Mouse (Mus musculus) embryonic facial prominence, embryonic 10.5 days (tissue): ENCODE results near the gene Ldlrad1. TPM values are rescaled to one million over a fixed set of nuclear protein-coding genes. Genes with fewer than 3 reads are reported as not detected.

Experiments used
- DNase-seq: peaks from one replicate; pipeline ENCODE4 v3.0.0-alpha.2; 2017; ENCODE audit warnings: low spot score
- H3K27ac ChIP-seq: fragments of 300-500 bp; sonication (generic); replicated peaks from 2 replicates; pipeline ENCODE4 v1.5.1; 2016; ENCODE audit warnings: mild to moderate bottlenecking
- H3K27me3 ChIP-seq: fragments of 300-500 bp; sonication (generic); replicated peaks from 2 replicates; pipeline ENCODE4 v1.6.1; 2016; ENCODE audit warnings: low read depth, mild to moderate bottlenecking; ENCODE audit not compliant: poor library complexity, severe bottlenecking
- H3K36me3 ChIP-seq: fragments of 300-500 bp; sonication (generic); replicated peaks from 2 replicates; pipeline ENCODE4 v1.6.1; 2016; ENCODE audit warnings: mild to moderate bottlenecking, moderate library complexity
- H3K4me1 ChIP-seq: fragments of 300-500 bp; sonication (generic); 2 replicates; pipeline ENCODE4 v1.6.1; 2016
- H3K4me3 ChIP-seq: fragments of 300-500 bp; sonication (generic); 2 replicates; pipeline ENCODE4 v1.5.1; 2016; ENCODE audit warnings: mild to moderate bottlenecking, moderate library complexity
- H3K9me3 ChIP-seq: fragments of 300-500 bp; sonication (generic); 2 replicates; pipeline ENCODE4 v1.6.1; 2016; ENCODE audit warnings: mild to moderate bottlenecking
- WGBS: fragments of 180-500 bp; shearing (Covaris S2); methylation state at CpG from one replicate; pipeline ENCODE4 v1.1.7; 2016; 5-methylcytosine and 5-hydroxymethylcytosine counted together
- polyA plus RNA-seq: library from polyadenylated mRNA; unstranded; fragments of >200 nt; fragmentation: Nextera tagmentation; extraction: Ambion mirVana; gene quantifications from 2 replicates; pipeline ENCODE4 v1.2.1, GENCODE M21; 2016

Gene Ldlrad1
- polyA plus RNA-seq: not detected in 2 replicates

DNA sequence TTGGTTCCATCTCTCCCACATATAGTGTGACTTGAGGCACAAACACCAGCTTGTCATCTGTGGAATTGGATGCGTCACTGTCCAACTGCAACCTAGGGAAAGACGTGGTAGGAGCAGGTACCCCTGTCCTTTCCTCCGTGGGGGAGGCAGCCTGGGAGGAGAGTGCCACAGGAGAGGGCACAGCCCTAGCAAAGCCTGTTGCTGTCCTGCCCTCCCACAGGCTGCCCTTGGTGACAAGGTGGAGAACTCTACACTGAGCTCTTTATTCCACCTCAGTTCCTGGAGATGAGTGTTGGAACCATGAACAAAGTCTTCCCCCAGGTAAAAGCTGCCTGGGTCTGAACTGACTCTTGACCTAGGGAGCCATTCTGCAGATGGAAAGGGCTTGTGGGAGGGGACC, at the start of gene Ldlrad1:
Gene Ldlrad1 (plus strand): TSS at position 301 of the 400 bp plus-strand sequence.
- H3K4me1 ChIP-seq: peaks cover 11% of the 10 kb centered on the region
- 86% methylated on average over 3 of the region's 3 CpGs for WGBS
- H3K36me3 ChIP-seq: peaks cover 53% of the 10 kb centered on the region
- no peak within 1 kb of the TSS for H3K4me3 ChIP-seq
- DNase-seq: no peak
- no peaks in the 10 kb centered on the region for H3K9me3 ChIP-seq
- no peaks in the 10 kb centered on the region for H3K27me3 ChIP-seq
- no peak within 1 kb of the TSS for H3K27ac ChIP-seq

DNA sequence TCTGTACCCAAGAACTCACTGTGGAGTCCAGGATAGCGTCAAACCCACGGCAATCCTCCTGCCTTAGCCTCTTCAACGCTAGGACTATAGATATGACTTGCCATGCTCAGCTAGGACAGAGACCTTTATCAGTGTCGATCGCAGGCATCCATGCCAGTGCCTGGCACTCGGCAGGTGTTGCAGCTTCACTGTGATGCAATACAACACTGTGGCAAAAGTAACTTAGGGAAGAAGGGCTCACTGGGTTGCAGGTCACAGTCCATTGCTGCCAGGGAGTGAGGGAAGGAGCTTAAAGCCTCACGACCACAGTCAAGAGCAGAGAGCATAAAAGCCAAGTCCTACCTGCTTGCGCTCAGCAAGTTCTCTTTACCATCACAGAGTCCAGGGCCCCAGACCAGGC, 48.8 kb upstream of the Ldlrad1 start:
- peaks cover 76% of the 10 kb centered on the region for H3K36me3 ChIP-seq
- WGBS: 95% methylated on average over 8 of the region's 8 CpGs
- peaks cover 4% of the 10 kb centered on the region for H3K4me1 ChIP-seq
- no peaks in the 10 kb centered on the region for H3K27me3 ChIP-seq
- no peak for DNase-seq
- H3K27ac ChIP-seq: no peak overlapping the region
- no peak overlapping the region for H3K4me3 ChIP-seq
- no peaks in the 10 kb centered on the region for H3K9me3 ChIP-seq

DNA sequence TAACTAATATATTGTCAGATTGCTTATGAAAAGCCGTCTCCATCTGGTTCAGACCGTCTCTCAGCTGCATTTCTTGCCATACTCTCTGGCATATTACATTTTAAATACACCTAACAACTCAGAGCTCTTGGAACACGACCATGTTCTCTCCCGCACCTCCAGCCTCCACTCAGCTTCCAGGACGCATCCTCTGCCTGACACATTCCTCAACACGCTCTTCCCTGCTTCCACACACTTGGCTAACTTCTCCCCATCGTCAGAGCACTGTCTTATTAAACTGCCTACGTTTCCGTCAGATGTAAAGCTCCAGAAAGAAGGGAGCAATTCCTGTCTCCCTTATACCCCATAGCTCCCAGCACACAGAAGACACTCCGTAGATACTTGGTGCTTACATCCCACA, 45.6 kb upstream of the Ldlrad1 start:
- H3K4me3 ChIP-seq: no peak overlapping the region
- no peaks in the 10 kb centered on the region for H3K9me3 ChIP-seq
- 92% methylated on average over 10 of the region's 10 CpGs for WGBS
- H3K27ac ChIP-seq: no peak overlapping the region
- H3K27me3 ChIP-seq: no peaks in the 10 kb centered on the region
- peaks cover 65% of the 10 kb centered on the region for H3K36me3 ChIP-seq
- no peak for DNase-seq
- peaks cover 4% of the 10 kb centered on the region for H3K4me1 ChIP-seq

DNA sequence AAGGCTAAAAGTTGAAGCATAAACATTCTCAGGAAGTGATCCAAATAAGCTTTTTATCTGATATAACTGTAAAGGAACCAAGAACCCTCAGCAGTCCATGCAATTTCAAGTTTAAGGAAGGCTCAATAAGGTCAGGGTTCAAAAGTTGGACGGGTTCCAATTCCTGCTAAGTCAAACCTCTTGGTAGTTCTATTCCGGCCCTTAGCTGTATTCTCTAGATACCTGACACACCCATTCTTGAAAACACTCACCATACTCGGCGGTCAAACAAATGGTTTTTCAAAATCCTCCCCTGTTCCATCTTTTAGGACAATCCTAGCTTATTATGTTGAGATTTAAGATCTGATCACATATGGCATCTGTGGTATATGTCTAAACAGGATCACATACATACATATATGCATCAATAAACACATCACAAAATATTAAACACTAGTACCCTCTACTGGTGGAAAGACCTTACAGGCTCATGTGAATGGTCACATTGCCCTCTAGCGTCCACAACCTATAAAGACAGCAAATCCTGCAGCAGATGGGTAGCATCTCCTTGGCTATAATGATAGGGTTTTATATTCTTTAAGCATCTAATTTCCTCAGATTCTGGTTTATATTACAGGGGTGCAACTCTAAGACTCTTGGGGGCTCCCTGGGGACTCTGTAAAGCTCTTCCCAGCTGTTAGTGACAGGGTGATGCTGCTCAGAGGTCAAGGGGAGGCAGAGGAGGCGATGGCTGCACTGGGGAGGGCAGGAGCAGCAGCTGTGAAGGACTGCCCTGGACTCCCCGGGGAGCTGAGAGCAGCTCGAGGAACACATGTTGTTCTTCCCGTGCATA, 45.0 kb upstream of the Ldlrad1 start:
- no peak overlapping the region for H3K27ac ChIP-seq
- H3K36me3 ChIP-seq: peaks cover 59% of the 10 kb centered on the region
- no peaks in the 10 kb centered on the region for H3K9me3 ChIP-seq
- H3K4me3 ChIP-seq: no peak overlapping the region
- peaks cover 4% of the 10 kb centered on the region for H3K4me1 ChIP-seq
- no peaks in the 10 kb centered on the region for H3K27me3 ChIP-seq
- 51% methylated on average over 9 of the region's 9 CpGs for WGBS
- DNase-seq: peak; percentile 66

DNA sequence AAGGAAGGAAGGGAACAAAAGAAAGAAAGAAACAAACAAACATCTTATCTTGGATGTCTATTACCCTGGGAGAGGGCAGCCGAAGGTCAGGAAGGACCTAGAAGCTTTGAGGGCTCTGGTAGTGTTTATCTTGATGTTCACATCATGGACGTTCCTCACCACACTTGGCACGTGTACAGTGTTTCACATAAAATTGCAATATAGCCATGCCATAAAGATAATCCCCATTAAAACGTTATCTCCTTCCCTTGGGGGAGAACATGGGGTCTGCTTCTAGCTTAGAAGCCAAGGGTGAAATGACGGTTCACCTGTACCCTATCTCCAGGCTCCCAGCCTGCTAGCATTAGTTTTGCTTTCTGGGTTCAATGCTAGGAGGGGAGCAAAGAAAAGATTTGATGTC, 42.3 kb upstream of the Ldlrad1 start:
- DNase-seq: no peak
- H3K4me3 ChIP-seq: no peak overlapping the region
- H3K9me3 ChIP-seq: no peaks in the 10 kb centered on the region
- H3K27me3 ChIP-seq: no peaks in the 10 kb centered on the region
- peaks cover 52% of the 10 kb centered on the region for H3K36me3 ChIP-seq
- no peak overlapping the region for H3K27ac ChIP-seq
- 85% methylated on average over 5 of the region's 5 CpGs for WGBS
- peaks cover 4% of the 10 kb centered on the region for H3K4me1 ChIP-seq

DNA sequence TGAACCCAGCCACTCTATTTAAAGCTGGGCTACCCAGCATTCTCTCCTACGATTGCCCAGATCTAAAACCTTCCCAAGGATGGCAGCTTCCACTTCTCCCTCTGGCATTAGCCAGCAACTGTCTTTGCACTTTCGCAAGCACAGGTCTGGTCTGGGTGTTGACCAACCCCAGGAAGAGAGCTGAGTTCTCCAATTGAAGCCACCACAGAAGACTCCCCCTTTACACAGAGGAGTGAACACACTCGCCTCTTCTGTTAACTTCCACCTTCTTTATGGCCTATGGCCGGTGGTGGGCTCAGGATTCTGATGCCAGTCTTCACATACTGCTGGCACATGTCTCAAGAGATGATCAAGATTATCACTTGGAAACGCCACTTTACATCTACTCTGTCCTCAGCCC, 41.2 kb upstream of the Ldlrad1 start:
- peaks cover 4% of the 10 kb centered on the region for H3K4me1 ChIP-seq
- H3K4me3 ChIP-seq: no peak overlapping the region
- no peaks in the 10 kb centered on the region for H3K27me3 ChIP-seq
- H3K27ac ChIP-seq: no peak overlapping the region
- no peaks in the 10 kb centered on the region for H3K9me3 ChIP-seq
- WGBS: 88% methylated on average over 5 of the region's 5 CpGs
- DNase-seq: no peak
- H3K36me3 ChIP-seq: peaks cover 61% of the 10 kb centered on the region

DNA sequence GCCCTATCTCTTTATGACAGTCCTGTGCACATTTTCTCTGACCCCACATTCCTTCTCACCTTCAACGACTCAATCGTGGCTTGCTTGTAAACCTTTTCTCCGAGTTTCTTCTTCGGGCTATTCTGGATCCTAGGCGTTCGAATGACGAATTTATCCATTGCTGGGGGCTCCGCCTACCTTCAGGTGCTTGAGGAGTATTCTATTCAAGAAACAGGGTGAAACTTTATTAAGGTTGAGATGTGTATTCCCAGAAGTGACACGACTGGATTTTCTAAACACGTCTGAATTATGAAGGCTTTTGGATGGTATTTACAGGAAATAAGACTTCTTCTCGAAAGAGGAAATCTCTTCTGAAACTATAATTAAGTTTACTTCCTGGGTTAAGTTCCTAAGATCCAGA, 31.5 kb upstream of the Ldlrad1 start:
- peaks cover 39% of the 10 kb centered on the region for H3K36me3 ChIP-seq
- 57% methylated on average over 11 of the region's 11 CpGs for WGBS
- DNase-seq: no peak
- H3K9me3 ChIP-seq: no peaks in the 10 kb centered on the region
- H3K4me3 ChIP-seq: peak overlapping the region; percentile 99
- H3K27me3 ChIP-seq: no peaks in the 10 kb centered on the region
- peak overlapping the region; percentile 97 for H3K27ac ChIP-seq
- H3K4me1 ChIP-seq: peaks cover 37% of the 10 kb centered on the region

DNA sequence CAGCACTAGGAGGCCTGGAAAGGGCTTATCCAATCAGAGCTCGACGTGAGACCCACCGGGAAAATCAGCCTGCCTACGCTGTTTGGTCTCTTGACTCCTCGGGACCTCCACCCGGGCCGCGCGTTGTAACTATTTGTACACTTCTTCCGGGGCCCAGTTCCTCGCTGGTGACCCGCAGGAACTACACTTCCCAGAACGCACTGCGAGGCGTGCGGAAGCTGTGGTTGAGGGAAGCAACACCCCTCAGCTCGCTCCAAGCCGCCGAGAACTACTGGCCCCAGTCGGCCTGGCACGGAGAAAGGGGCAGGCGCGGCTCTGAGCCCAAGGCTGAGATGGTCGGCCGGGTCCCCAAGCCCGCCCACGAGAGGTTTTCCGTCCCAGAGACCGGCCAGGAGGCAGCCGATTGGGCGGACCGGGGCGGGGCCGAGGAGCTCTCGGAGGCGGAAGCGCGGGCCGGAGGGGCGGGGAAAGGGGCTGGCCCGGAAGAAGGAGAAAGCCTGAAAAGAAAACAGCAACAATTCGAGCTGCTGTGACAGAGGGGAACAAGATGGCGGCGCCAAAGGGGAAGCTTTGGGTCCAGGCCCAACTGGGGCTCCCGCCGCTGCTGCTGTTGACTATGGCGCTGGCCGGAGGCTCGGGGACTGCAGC, 30.7 kb upstream of the Ldlrad1 start, which contains the start of gene Tmem59:
Gene Tmem59 (plus strand): TSS at position 218 of the 648 bp plus-strand sequence.
- Histone ChIP-seq H3K36me3 (peaks cover 31% of the 10 kb centered on the region), H3K27ac (peak within 1 kb of the TSS; percentile 97), H3K4me3 (peak within 1 kb of the TSS; percentile 99), H3K4me1 (peaks cover 43% of the 10 kb centered on the region), H3K27me3 (no peaks in the 10 kb centered on the region), H3K9me3 (no peaks in the 10 kb centered on the region)
- peak; percentile 96 for DNase-seq
- WGBS: under 1% methylated on average over 49 of the region's 49 CpGs

DNA sequence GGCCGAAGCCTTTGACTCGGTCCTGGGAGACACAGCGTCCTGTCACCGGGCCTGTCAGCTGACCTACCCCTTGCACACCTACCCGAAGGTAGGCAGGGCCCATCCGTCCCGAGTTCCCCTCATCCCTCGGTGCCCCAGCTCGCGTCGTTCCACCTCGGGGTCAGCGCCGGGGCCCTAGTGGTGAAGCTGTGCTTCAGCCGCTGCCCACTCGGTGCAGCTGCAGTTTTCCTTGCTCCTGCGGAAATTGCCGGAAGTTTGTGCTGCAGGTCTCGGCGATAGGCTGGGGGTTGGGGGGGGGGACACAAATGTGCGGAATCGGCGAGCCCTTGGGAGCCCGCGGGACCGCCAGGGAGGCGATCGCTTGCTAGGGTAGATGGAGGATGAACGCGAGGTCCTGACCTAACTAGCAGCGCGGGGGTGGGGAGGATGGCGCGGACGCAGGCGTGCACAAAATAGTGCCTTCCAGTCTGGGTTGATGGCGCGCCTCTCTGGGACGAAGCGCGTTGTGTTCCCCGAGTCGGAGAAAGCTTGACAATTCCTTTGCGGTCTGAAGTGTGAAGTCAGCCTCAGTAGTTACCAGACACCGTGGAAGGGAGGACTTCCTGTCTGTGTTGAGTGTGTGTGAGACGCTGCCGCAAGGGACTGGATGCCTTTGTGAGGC, 30.0 kb upstream of the Ldlrad1 start, which contains the start of gene Tceanc2:
Gene Tceanc2 (minus strand): TSS at position 287 of the 661 bp plus-strand sequence.
- Histone ChIP-seq H3K4me3 (peak within 1 kb of the TSS; percentile 99), H3K9me3 (no peaks in the 10 kb centered on the region), H3K36me3 (peaks cover 25% of the 10 kb centered on the region), H3K4me1 (peaks cover 44% of the 10 kb centered on the region), H3K27ac (peak within 1 kb of the TSS; percentile 97), H3K27me3 (no peaks in the 10 kb centered on the region)
- under 1% methylated on average over 47 of the region's 47 CpGs for WGBS
- no peak for DNase-seq

DNA sequence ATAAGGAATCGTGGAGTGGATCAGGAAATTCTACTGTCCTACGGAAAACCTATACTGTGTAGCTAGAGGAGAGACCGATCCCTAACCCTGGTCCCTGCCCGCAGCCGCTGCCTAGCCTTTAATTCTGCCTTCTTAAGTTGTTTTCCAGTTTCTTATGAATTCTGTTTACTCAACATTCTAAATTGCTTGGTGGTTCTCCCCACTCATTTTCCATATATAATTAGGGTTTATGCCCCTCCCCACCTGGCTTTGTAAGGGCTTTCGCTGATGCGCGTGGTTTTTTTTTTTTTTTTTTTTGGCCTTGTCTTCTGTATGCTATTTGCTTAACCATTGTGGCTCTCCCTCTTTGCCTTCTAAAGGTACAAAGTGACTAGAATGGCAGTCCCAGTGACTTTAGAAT, 29.4 kb upstream of the Ldlrad1 start:
- Histone ChIP-seq H3K36me3 (peaks cover 20% of the 10 kb centered on the region), H3K4me3 (peak overlapping the region; percentile 99), H3K9me3 (no peaks in the 10 kb centered on the region), H3K4me1 (peaks cover 44% of the 10 kb centered on the region), H3K27ac (peak overlapping the region; percentile 97), H3K27me3 (no peaks in the 10 kb centered on the region)
- 7% methylated on average over 8 of the region's 8 CpGs for WGBS
- no peak for DNase-seq

DNA sequence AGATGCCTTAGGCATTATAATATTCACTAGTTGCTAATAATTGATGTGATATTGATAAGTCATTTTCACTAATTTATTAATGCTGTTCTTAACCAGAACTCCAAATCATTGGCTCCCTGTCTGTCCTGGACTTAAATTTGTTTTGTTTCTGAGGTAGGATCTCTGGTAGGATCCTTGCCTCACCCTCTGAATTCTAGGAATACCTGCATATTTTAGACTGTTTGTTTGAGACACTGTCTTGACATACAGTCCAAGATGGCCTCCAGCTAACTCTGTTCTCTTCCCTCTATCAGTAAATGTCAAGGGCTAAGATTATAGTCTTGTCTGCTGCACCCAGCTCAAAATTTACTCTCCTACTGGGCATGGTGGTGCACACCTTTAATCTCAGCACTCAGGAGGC, 28.2 kb upstream of the Ldlrad1 start:
- H3K27me3 ChIP-seq: no peaks in the 10 kb centered on the region
- H3K4me1 ChIP-seq: peaks cover 50% of the 10 kb centered on the region
- no peak for DNase-seq
- H3K27ac ChIP-seq: no peak overlapping the region
- H3K9me3 ChIP-seq: no peaks in the 10 kb centered on the region
- peak overlapping the region; percentile 99; the same call in 1 of the 2 replicates for H3K4me3 ChIP-seq
- H3K36me3 ChIP-seq: peaks cover 8% of the 10 kb centered on the region

DNA sequence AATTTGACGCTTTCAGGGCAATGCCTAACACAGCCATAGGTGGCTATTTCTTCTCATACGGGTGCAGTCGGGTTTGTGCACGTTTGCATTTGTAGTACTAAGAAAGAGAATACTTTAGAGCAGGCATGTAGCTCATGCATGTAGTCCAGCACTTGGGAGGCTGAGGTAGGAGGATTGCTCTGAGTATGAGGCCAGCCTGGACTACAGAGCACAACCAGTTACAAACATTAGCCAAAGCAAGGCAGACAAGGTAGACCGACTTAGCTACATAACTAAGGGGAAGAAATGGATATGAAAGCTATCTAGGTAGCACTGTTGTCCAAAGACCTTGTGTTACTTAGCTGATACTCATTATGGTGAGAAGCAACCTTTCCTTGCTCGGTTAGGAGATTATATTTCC, 27.1 kb upstream of the Ldlrad1 start:
- Histone ChIP-seq H3K9me3 (no peaks in the 10 kb centered on the region), H3K27me3 (no peaks in the 10 kb centered on the region), H3K27ac (no peak overlapping the region), H3K4me3 (no peak overlapping the region), H3K36me3 (peaks cover 12% of the 10 kb centered on the region), H3K4me1 (peaks cover 53% of the 10 kb centered on the region)
- 88% methylated on average over 6 of the region's 6 CpGs for WGBS
- no peak for DNase-seq
